Mouse (Mus musculus): ENCODE data around the gene Pik3c2g. TPM values are rescaled to one million over a fixed set of nuclear protein-coding genes. Genes with fewer than 3 reads are reported as not detected.
"Not testable (repeated sequence)": the region's sequence is repeated elsewhere in the genome, so short reads cannot be mapped to it uniquely, and the experiment has no call there.

Gene Pik3c2g
- polyA plus RNA-seq, 1 experiment from 2014 or later = 0.05 TPM

- Histone ChIP-seq H3K27ac (replicated peaks) (no peak overlapping the region), H3K36me3 (no peaks in the 10 kb centered on the region), H3K4me2 (replicated peaks) (no peak overlapping the region), H3K4me3 (no peak overlapping the region), H3K9me3 (no peaks in the 10 kb centered on the region), H3K9ac (replicated peaks) (no peak overlapping the region), H3K4me1 (no peaks in the 10 kb centered on the region), H3K27me3 (no peaks in the 10 kb centered on the region)
- 72% methylated on average over 4 of the region's 4 CpGs for WGBS
- no peak for ATAC-seq (replicated peaks)
Observed at GRCm38 (mm10) chr6:139901801-139902200, 314.8 kb downstream of the Pik3c2g start.

DNA sequence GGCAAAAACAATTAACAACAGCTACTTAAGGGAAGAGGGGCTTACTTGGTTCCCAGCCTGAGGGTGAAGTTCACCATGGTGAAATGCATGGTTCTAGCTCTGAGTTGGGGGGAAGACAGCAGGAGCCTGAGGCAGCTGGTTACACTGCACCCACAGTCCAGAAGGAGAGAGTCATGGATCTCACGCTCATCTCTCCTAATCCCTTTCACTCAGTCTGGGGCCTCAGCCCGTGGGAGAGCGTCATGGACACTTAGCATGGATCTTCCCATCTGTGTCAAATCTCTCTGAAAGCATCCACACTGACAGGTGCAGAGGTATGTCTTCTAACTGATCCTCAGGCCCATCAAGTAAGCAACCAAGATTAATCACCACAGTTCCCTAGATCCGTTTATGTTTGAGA lies 320.1 kb downstream of the Pik3c2g start:
- H3K9me3 ChIP-seq = no peaks in the 10 kb centered on the region
- H3K4me3 ChIP-seq = no peak overlapping the region
- H3K36me3 ChIP-seq = no peaks in the 10 kb centered on the region
- H3K9ac ChIP-seq (replicated peaks) = no peak overlapping the region
- no peak overlapping the region for H3K4me2 ChIP-seq (replicated peaks)
- no peak for ATAC-seq (replicated peaks)
- H3K4me1 ChIP-seq = no peaks in the 10 kb centered on the region
- H3K27ac ChIP-seq (replicated peaks) = no peak overlapping the region
- 72% methylated on average over 4 of the region's 4 CpGs for WGBS
- H3K27me3 ChIP-seq = no peaks in the 10 kb centered on the region

- Histone ChIP-seq H3K27ac (replicated peaks) (no peak overlapping the region), H3K4me2 (replicated peaks) (no peak overlapping the region), H3K4me1 (no peaks in the 10 kb centered on the region), H3K36me3 (no peaks in the 10 kb centered on the region), H3K4me3 (no peak overlapping the region), H3K27me3 (no peaks in the 10 kb centered on the region), H3K9ac (replicated peaks) (no peak overlapping the region), H3K9me3 (no peaks in the 10 kb centered on the region)
- no peak for ATAC-seq (replicated peaks)
- WGBS = 63% methylated on average over 12 of the region's 12 CpGs
Observed at GRCm38 (mm10) chr6:139908997-139909669, 322.1 kb downstream of the Pik3c2g start.

DNA sequence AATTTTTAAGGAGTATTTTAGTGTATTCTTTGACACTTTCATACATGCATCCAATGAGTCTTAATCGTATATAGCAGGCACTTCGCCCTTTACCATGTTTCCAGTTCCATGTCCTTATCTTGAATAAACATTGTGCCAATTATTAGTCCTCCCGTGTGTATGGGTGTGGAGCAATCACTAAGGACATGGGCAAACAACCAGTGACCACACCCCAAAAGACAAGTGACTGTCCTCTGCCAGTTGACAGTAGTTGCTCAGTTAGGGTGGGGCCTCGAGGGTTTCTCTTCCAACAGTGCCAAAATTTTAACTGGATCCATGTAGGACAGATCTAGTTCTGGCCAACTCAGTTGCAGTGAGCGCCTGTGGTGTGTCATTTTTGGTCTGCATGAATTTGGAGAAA lies 341.7 kb downstream of the Pik3c2g start:
- Histone ChIP-seq H3K4me2 (replicated peaks) (no peak overlapping the region), H3K4me1 (no peaks in the 10 kb centered on the region), H3K36me3 (no peaks in the 10 kb centered on the region), H3K4me3 (no peak overlapping the region), H3K27ac (replicated peaks) (no peak overlapping the region), H3K9me3 (no peaks in the 10 kb centered on the region), H3K9ac (replicated peaks) (no peak overlapping the region), H3K27me3 (no peaks in the 10 kb centered on the region)
- WGBS = 86% methylated on average over 5 of the region's 5 CpGs
- ATAC-seq (replicated peaks) = no peak

DNA sequence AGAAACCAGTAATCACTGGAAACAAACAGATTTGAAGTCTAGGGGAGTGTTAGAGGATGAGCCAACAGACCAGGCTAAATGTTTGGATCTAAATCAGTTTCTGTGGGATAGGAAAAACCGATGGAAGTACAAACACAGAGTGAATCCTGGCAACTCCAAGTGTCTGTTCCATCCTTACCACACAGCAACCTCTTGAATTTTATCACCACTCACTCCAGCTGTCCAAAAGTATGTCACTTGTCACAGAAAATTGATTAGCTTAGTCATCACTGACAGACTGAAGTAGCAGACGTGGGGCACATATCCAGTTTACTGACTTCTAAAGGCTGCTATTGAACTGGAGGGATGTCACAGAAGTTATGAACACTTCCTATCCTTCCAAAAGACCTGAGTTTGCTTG lies 347.8 kb downstream of the Pik3c2g start:
- ATAC-seq (replicated peaks) = peak; percentile 53; the same call in 1 of the 2 replicates
- no peak overlapping the region for H3K27ac ChIP-seq (replicated peaks)
- no peaks in the 10 kb centered on the region for H3K36me3 ChIP-seq
- H3K4me2 ChIP-seq (replicated peaks) = no peak overlapping the region
- no peak overlapping the region for H3K9ac ChIP-seq (replicated peaks)
- H3K4me1 ChIP-seq = no peaks in the 10 kb centered on the region
- H3K4me3 ChIP-seq = no peak overlapping the region
- 56% methylated on average over 2 of the region's 2 CpGs for WGBS
- no peaks in the 10 kb centered on the region for H3K9me3 ChIP-seq
- no peaks in the 10 kb centered on the region for H3K27me3 ChIP-seq

DNA sequence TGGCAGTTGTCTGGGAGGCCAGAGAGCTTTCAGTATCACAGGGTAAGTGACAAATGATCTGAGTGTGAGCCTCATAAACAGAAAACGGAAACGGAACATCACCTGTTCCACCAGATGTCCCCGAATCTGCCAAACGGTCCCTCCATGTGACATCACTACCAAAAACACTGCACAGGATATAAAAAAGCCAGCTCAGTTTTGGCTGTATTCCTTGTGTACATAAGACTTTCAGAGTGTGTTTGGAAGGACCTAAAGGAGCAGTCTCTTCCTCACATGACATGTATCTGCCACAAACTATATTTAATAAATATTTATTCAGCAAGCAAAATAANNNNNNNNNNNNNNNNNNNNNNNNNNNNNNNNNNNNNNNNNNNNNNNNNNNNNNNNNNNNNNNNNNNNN lies 350.6 kb downstream of the Pik3c2g start:
- not testable (repeated sequence) for H3K36me3 ChIP-seq, H3K9me3 ChIP-seq

DNA sequence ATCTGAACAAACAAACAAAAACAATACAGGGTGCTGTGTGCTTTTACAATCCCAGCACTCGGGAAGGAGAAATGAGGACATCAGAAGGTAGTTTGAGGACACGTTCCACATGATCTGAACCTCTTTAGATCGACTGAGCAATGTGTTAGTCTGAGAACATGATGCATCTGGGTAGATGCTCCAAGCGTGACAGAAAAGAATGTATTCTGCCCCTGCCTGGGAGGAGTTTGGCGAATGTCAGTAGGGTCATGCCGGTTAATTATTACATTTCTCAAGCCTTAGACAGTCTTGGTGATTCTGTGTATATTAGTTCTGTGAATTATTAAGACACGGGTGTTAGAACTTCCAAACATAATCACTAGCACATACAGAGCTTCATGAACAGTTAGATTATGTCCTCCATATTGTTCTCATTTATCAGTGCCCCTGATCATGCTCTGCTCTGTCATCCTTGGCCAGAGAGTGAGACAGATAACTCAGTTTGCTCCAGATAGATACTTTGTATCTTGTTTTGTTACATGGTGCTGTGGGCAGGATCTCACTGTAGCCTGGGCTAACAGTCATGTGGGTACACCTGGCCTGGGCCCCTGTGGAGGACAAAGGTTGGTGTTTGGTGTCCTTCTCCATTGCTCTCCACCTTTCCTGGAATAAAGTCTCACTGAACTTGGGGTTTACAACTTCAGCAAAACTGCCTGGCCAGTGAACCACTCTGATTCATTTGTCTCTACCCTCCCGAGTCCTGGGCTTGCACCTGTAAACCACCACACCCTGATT lies 360.3 kb downstream of the Pik3c2g start:
- H3K4me1 ChIP-seq = no peaks in the 10 kb centered on the region
- H3K27ac ChIP-seq (replicated peaks) = no peak overlapping the region
- H3K9me3 ChIP-seq = no peaks in the 10 kb centered on the region
- ATAC-seq (replicated peaks) = no peak
- 92% methylated on average over 8 of the region's 8 CpGs for WGBS
- H3K4me2 ChIP-seq (replicated peaks) = no peak overlapping the region
- H3K9ac ChIP-seq (replicated peaks) = no peak overlapping the region
- H3K4me3 ChIP-seq = no peak overlapping the region
- H3K27me3 ChIP-seq = no peaks in the 10 kb centered on the region
- H3K36me3 ChIP-seq = no peaks in the 10 kb centered on the region

More for the DNA sequence above, 350.6 kb downstream of the Pik3c2g start:
- H3K27ac ChIP-seq (replicated peaks); ATAC-seq (replicated peaks); H3K4me1 ChIP-seq; H3K9ac ChIP-seq (replicated peaks); H3K27me3 ChIP-seq; H3K4me3 ChIP-seq; H3K4me2 ChIP-seq (replicated peaks): not testable (repeated sequence)
- 72% methylated on average over 4 of the region's 4 CpGs for WGBS

DNA sequence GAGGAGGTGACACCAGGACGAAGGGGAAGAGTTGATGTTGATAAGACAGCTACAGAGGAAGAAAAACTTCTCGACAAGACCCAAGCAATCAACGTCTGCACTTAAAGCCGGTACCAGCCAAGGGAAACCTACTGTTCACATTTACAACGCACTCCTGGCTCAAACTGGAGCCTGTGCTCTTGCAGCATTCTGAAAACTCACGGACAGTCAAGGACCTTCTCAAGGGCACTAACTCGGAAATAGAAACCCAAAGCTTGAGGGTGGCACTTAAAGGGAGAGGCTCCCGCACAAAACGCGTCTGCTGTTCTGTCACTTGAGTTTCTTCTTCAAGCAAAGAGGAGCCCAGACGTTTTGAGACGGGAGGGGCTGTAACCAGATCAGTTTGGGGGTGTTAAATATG lies 366.6 kb downstream of the Pik3c2g start:
- H3K27me3 ChIP-seq = no peaks in the 10 kb centered on the region
- H3K27ac ChIP-seq (replicated peaks) = no peak overlapping the region
- H3K36me3 ChIP-seq = no peaks in the 10 kb centered on the region
- no peak overlapping the region for H3K4me2 ChIP-seq (replicated peaks)
- H3K9me3 ChIP-seq = no peaks in the 10 kb centered on the region
- no peaks in the 10 kb centered on the region for H3K4me1 ChIP-seq
- H3K9ac ChIP-seq (replicated peaks) = no peak overlapping the region
- WGBS = 89% methylated on average over 12 of the region's 12 CpGs
- no peak for ATAC-seq (replicated peaks)
- no peak overlapping the region for H3K4me3 ChIP-seq

DNA sequence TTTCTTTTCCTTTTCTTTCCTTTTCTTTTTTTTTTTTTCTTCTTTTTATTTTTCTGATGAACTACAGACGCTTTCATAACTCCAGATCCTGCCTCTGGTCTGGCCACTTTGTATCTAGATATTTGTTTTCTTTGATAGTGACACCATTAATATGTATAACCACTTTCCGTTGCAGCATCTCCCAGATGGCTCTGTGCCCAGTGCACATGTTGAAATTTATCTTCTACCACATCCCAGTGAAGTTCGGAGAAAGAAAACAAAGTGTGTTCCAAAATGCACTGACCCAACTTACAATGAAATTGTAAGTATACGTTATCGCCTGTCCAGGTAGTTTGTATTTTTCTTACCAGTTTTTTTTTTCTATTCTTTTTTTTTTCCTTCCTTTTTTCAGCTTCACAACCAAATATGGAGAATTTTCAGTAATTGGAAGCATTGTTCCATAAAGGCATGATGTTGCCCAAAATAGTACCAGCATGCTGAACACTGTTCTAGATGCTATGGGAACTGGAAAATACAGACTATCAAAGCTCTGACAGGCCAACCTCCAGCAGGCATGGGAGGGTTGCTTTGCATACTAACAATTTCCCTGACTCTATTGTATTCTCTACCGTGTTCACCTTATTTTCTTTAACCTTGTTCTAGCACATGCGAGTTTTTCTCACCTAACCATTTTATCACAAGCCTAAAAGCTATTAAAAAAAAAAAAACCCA lies 370.7 kb downstream of the Pik3c2g start:
- Histone ChIP-seq H3K9me3 (no peaks in the 10 kb centered on the region), H3K27me3 (no peaks in the 10 kb centered on the region), H3K4me3 (no peak overlapping the region), H3K36me3 (no peaks in the 10 kb centered on the region), H3K9ac (replicated peaks) (no peak overlapping the region), H3K4me2 (replicated peaks) (no peak overlapping the region), H3K4me1 (no peaks in the 10 kb centered on the region), H3K27ac (replicated peaks) (no peak overlapping the region)
- WGBS = 65% methylated on average over 7 of the region's 7 CpGs
- ATAC-seq (replicated peaks) = no peak

DNA sequence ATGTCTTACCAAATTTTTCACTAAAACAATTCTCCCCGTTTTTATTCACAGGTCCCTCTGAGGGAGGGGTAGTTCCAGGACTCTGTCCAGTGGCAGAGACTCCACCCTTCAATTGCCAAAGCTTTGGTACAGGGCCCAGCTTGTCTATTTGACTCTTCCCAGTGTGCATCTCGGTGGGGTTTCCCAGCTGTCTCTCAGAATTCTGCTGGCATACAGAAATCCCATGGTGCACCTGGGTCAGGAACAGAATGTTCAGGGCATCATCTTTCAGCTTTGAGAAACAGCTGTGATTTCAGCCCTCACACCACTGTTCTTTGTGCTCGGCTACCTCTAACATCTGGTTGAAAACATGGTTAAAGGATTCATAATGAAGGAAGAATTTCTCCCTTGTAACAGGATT lies 376.8 kb downstream of the Pik3c2g start:
- H3K27me3 ChIP-seq = no peaks in the 10 kb centered on the region
- no peak overlapping the region for H3K9ac ChIP-seq (replicated peaks)
- no peak for ATAC-seq (replicated peaks)
- H3K4me1 ChIP-seq = 0 out of 2 replicates have a peak, but pooled peaks cover 7% of the 10 kb centered on the region
- H3K9me3 ChIP-seq = no peaks in the 10 kb centered on the region
- no peaks in the 10 kb centered on the region for H3K36me3 ChIP-seq
- no peak overlapping the region for H3K4me2 ChIP-seq (replicated peaks)
- H3K4me3 ChIP-seq = no peak overlapping the region
- no peak overlapping the region for H3K27ac ChIP-seq (replicated peaks)
- 69% methylated on average over 3 of the region's 3 CpGs for WGBS

GRCm38 (mm10) chr6:139964895-139965294 lies 377.9 kb downstream of the Pik3c2g start:
- ATAC-seq (replicated peaks) = no peak
- no peak overlapping the region for H3K4me3 ChIP-seq
- no peak overlapping the region for H3K27ac ChIP-seq (replicated peaks)
- 85% methylated on average over 3 of the region's 3 CpGs for WGBS
- H3K4me2 ChIP-seq (replicated peaks) = no peak overlapping the region
- no peaks in the 10 kb centered on the region for H3K27me3 ChIP-seq
- no peak overlapping the region for H3K9ac ChIP-seq (replicated peaks)
- no peaks in the 10 kb centered on the region for H3K9me3 ChIP-seq
- no peaks in the 10 kb centered on the region for H3K36me3 ChIP-seq
- H3K4me1 ChIP-seq = 0 out of 2 replicates have a peak, but pooled peaks cover 7% of the 10 kb centered on the region

- Histone ChIP-seq H3K9ac (replicated peaks) (no peak overlapping the region), H3K36me3 (no peaks in the 10 kb centered on the region), H3K4me1 (0 out of 2 replicates have a peak, but pooled peaks cover 7% of the 10 kb centered on the region), H3K27me3 (no peaks in the 10 kb centered on the region), H3K4me3 (no peak overlapping the region), H3K9me3 (no peaks in the 10 kb centered on the region), H3K27ac (replicated peaks) (no peak overlapping the region), H3K4me2 (replicated peaks) (no peak overlapping the region)
- 38% methylated on average over 6 of the region's 6 CpGs for WGBS
- ATAC-seq (replicated peaks) = peak; percentile 91
Observed at GRCm38 (mm10) chr6:139966684-139967083, 379.7 kb downstream of the Pik3c2g start.
